Mouse (Mus musculus) thymus, postnatal 25 days (tissue): ENCODE results near the gene Rcsd1.
A peak's percentile ranks its signal among the peaks of the same experiment; 100 is the strongest.
"Not testable (repeated sequence)": the region's sequence is repeated elsewhere in the genome, so short reads cannot be mapped to it uniquely, and the experiment has no call there.

Experiments
- DNase-seq: peaks from one replicate; pipeline ENCODE4 v3.0.0; 2022

Gene Rcsd1

GRCm38 (mm10) chr1:165687861-165688260 lies 21.7 kb downstream of the Rcsd1 start:
- DNase-seq, result no peak

GRCm38 (mm10) chr1:165686963-165687362 lies 22.6 kb downstream of the Rcsd1 start:
- no peak for DNase-seq

- no peak for DNase-seq
Observed at GRCm38 (mm10) chr1:165686349-165686748, 23.2 kb downstream of the Rcsd1 start.

- no peak for DNase-seq
Observed at GRCm38 (mm10) chr1:165684261-165685203, 25.0 kb downstream of the Rcsd1 start.

GRCm38 (mm10) chr1:165682056-165682853 lies 27.3 kb downstream of the Rcsd1 start:
- no peak for DNase-seq

GRCm38 (mm10) chr1:165681045-165681794 lies 28.3 kb downstream of the Rcsd1 start:
- DNase-seq, result no peak

- not testable (repeated sequence) for DNase-seq
Observed at GRCm38 (mm10) chr1:165680086-165680485, 29.5 kb downstream of the Rcsd1 start.

GRCm38 (mm10) chr1:165679618-165679997 lies 29.9 kb downstream of the Rcsd1 start:
- DNase-seq, result no peak

- no peak for DNase-seq
Observed at GRCm38 (mm10) chr1:165678861-165679617, 30.5 kb downstream of the Rcsd1 start.

- DNase-seq, result no peak
Observed at GRCm38 (mm10) chr1:165677558-165677957, 32.0 kb downstream of the Rcsd1 start.

GRCm38 (mm10) chr1:165676993-165677392 lies 32.6 kb downstream of the Rcsd1 start:
- no peak for DNase-seq

- DNase-seq, result no peak
Observed at GRCm38 (mm10) chr1:165675167-165675566, 34.4 kb downstream of the Rcsd1 start.

GRCm38 (mm10) chr1:165672355-165672754 lies 37.2 kb downstream of the Rcsd1 start:
- DNase-seq, result peak; percentile 25

- DNase-seq, result no peak
Observed at GRCm38 (mm10) chr1:165670056-165670455, 39.5 kb downstream of the Rcsd1 start.

GRCm38 (mm10) chr1:165668904-165669303 lies 40.7 kb downstream of the Rcsd1 start:
- no peak for DNase-seq

- DNase-seq, result no peak
Observed at GRCm38 (mm10) chr1:165667380-165667779, 42.2 kb downstream of the Rcsd1 start.

- DNase-seq, result no peak
Observed at GRCm38 (mm10) chr1:165666944-165667343, 42.6 kb downstream of the Rcsd1 start.

- DNase-seq, result no peak
Observed at GRCm38 (mm10) chr1:165665758-165666157, 43.8 kb downstream of the Rcsd1 start.

GRCm38 (mm10) chr1:165663277-165663676 lies 46.3 kb downstream of the Rcsd1 start:
- no peak for DNase-seq

- DNase-seq, result no peak
Observed at GRCm38 (mm10) chr1:165662426-165663192, 46.9 kb downstream of the Rcsd1 start.

- no peak for DNase-seq
Observed at GRCm38 (mm10) chr1:165661725-165662124, 47.8 kb downstream of the Rcsd1 start.
